Mouse (Mus musculus): ENCODE results near the gene Zbtb38. TPM values are rescaled to one million over a fixed set of nuclear protein-coding genes. Genes with fewer than 3 reads are reported as not detected.

Zbtb38 gene
- 57.1 and 58.1 TPM in 2 replicates for polyA plus RNA-seq (2015; fragmentation: Nextera tagmentation; extraction: Ambion mirVana)

GRCm38 (mm10) chr9:96752603-96753114 is at the start of gene Zbtb38:
TSS of gene Zbtb38 (minus strand) at chr9:96752831.
- 44% methylated on average over 14 of the region's 15 CpGs for WGBS
- no peaks in the 10 kb centered on the region for H3K27me3 ChIP-seq (ENCODE audit: control insufficient read depth, insufficient read depth, low read depth, low read length)

DNA sequence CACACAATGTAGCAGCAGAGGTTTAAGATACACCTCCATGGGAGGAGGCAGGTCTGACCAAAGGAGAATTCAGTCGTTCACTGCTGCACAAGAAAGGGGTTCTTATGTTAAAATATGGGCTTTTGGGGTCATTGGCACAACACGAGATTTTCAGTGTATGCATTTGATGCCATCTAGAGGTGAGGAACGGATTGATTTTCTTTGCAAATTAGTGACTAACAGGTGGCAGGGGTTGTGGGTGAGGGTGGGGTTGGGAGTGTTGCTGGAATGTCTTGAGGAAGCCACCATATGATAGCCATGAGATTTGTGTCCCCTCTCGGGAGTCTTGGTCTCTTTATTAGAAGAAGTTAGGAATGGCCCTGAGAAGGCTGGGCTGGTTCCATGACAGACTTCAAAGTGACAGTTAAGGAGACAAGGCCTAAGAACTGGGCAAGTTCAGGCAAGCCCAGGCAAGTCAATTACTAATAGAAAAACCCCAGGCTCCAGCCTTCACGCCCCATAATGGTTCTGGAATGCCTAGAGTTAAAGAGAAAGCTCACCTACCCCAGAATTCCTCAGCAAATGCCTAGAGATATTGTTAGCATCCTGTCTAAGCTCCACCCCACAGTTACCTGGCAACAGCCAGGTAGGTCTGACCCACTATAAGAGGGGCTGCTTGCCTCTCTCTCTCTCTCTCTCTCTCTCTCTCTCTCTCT is 47.6 kb upstream of the Zbtb38 start:
- no peak for ATAC-seq
- H3K27ac ChIP-seq (ENCODE audit: low read length) = no peak overlapping the region
- no peak overlapping the region for H3K9ac ChIP-seq (ENCODE audit: low read depth, low read length)
- peaks cover 4% of the 10 kb centered on the region for H3K4me1 ChIP-seq (ENCODE audit: control insufficient read depth, insufficient read depth, low read length)
- no peak overlapping the region for H3K4me2 ChIP-seq (ENCODE audit: low read length)
- no peak overlapping the region for H3K4me3 ChIP-seq (ENCODE audit: low read depth, low read length)
- no peaks in the 10 kb centered on the region for H3K27me3 ChIP-seq (ENCODE audit: control insufficient read depth, insufficient read depth, low read depth, low read length)
- no peaks in the 10 kb centered on the region for H3K9me3 ChIP-seq (replicated peaks; ENCODE audit: control insufficient read depth, low read length, poor library complexity, severe bottlenecking)
- WGBS = 36% methylated on average over 5 of the region's 5 CpGs
- no peaks in the 10 kb centered on the region for H3K36me3 ChIP-seq (ENCODE audit: control insufficient read depth, insufficient read depth, low read length)

More at GRCm38 (mm10) chr9:96752603-96753114, at the start of gene Zbtb38:
- ATAC-seq = peak; percentile 58; the same call in 1 of the 2 replicates
- Histone ChIP-seq H3K9ac (ENCODE audit: low read depth, low read length) (no peak within 1 kb of the TSS), H3K27ac (ENCODE audit: low read length) (no peak within 1 kb of the TSS), H3K4me1 (ENCODE audit: control insufficient read depth, insufficient read depth, low read length) (no peaks in the 10 kb centered on the region), H3K36me3 (ENCODE audit: control insufficient read depth, insufficient read depth, low read length) (no peaks in the 10 kb centered on the region), H3K4me2 (ENCODE audit: low read length) (no peak within 1 kb of the TSS), H3K9me3 (replicated peaks; ENCODE audit: control insufficient read depth, low read length, poor library complexity, severe bottlenecking) (no peaks in the 10 kb centered on the region), H3K4me3 (ENCODE audit: low read depth, low read length) (no peak within 1 kb of the TSS)

- peaks cover 4% of the 10 kb centered on the region for H3K4me1 ChIP-seq (ENCODE audit: control insufficient read depth, insufficient read depth, low read length)
- no peak overlapping the region for H3K4me2 ChIP-seq (ENCODE audit: low read length)
- no peaks in the 10 kb centered on the region for H3K36me3 ChIP-seq (ENCODE audit: control insufficient read depth, insufficient read depth, low read length)
- H3K27ac ChIP-seq (ENCODE audit: low read length) = no peak overlapping the region
- no peak for ATAC-seq
- H3K9me3 ChIP-seq (replicated peaks; ENCODE audit: control insufficient read depth, low read length, poor library complexity, severe bottlenecking) = no peaks in the 10 kb centered on the region
- no peak overlapping the region for H3K4me3 ChIP-seq (ENCODE audit: low read depth, low read length)
- H3K27me3 ChIP-seq (ENCODE audit: control insufficient read depth, insufficient read depth, low read depth, low read length) = no peaks in the 10 kb centered on the region
- 97% methylated on average over 3 of the region's 3 CpGs for WGBS
- H3K9ac ChIP-seq (ENCODE audit: low read depth, low read length) = no peak overlapping the region
Observed at GRCm38 (mm10) chr9:96797311-96797710, 44.7 kb upstream of the Zbtb38 start.

GRCm38 (mm10) chr9:96795399-96795928 is 42.8 kb upstream of the Zbtb38 start:
- peak; percentile 86 for ATAC-seq
- WGBS = 9% methylated on average over 10 of the region's 10 CpGs
- Histone ChIP-seq H3K4me3 (ENCODE audit: low read depth, low read length) (peak overlapping the region; percentile 45), H3K27ac (ENCODE audit: low read length) (peak overlapping the region; percentile 75), H3K9ac (ENCODE audit: low read depth, low read length) (peak overlapping the region; percentile 69), H3K4me2 (ENCODE audit: low read length) (peak overlapping the region; percentile 71), H3K4me1 (ENCODE audit: control insufficient read depth, insufficient read depth, low read length) (peaks cover 4% of the 10 kb centered on the region), H3K9me3 (replicated peaks; ENCODE audit: control insufficient read depth, low read length, poor library complexity, severe bottlenecking) (no peaks in the 10 kb centered on the region), H3K36me3 (ENCODE audit: control insufficient read depth, insufficient read depth, low read length) (no peaks in the 10 kb centered on the region), H3K27me3 (ENCODE audit: control insufficient read depth, insufficient read depth, low read depth, low read length) (no peaks in the 10 kb centered on the region)

DNA sequence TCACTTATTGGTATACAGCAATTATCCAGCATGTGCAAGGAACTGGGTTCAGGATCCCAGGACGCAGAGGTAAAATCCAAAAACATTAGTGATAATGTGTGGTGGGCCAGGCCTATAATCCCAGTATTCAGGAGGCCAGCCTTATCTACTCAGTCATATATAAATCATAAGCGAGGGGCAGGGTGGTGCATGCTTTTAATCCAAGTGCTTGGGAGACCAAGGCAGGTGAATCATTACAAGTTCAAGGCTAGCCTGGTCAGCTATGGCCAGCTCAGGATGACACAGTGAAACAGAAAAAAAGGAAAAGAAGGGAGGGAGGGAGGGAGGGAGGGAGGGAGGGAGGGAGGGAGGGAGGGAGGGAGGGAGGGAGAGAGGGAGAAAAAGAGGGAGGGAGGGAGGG is 42.0 kb upstream of the Zbtb38 start:
- Histone ChIP-seq H3K9ac (ENCODE audit: low read depth, low read length) (no peak overlapping the region), H3K36me3 (ENCODE audit: control insufficient read depth, insufficient read depth, low read length) (no peaks in the 10 kb centered on the region), H3K27ac (ENCODE audit: low read length) (no peak overlapping the region), H3K4me2 (ENCODE audit: low read length) (no peak overlapping the region), H3K4me1 (ENCODE audit: control insufficient read depth, insufficient read depth, low read length) (peaks cover 4% of the 10 kb centered on the region), H3K4me3 (ENCODE audit: low read depth, low read length) (no peak overlapping the region), H3K27me3 (ENCODE audit: control insufficient read depth, insufficient read depth, low read depth, low read length) (no peaks in the 10 kb centered on the region), H3K9me3 (replicated peaks; ENCODE audit: control insufficient read depth, low read length, poor library complexity, severe bottlenecking) (no peaks in the 10 kb centered on the region)
- no peak for ATAC-seq
- WGBS = 95% methylated on average over 2 of the region's 2 CpGs

DNA sequence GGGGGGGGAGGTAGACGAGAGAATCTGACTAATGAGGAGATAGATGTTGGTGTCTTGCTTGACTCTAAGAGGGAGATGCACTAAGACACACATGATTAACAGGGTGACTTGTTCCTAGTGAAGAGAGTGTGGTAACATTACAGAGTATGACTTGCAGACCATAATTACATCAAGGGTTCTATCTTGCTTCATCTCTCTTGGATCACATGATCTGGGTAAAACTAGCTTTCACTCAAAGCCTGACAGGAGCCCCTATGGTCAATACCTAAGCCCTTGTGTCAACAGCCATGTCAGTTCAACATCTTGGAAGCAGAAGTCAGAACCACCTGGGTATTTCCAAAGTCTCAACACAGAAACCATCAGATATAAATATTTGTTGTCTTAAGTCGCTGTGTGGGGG is 39.9 kb upstream of the Zbtb38 start:
- ATAC-seq = no peak
- H3K27me3 ChIP-seq (ENCODE audit: control insufficient read depth, insufficient read depth, low read depth, low read length) = no peaks in the 10 kb centered on the region
- H3K9ac ChIP-seq (ENCODE audit: low read depth, low read length) = no peak overlapping the region
- H3K4me2 ChIP-seq (ENCODE audit: low read length) = no peak overlapping the region
- H3K9me3 ChIP-seq (replicated peaks; ENCODE audit: control insufficient read depth, low read length, poor library complexity, severe bottlenecking) = no peaks in the 10 kb centered on the region
- H3K4me1 ChIP-seq (ENCODE audit: control insufficient read depth, insufficient read depth, low read length) = peaks cover 4% of the 10 kb centered on the region
- 82% methylated on average over 2 of the region's 2 CpGs for WGBS
- H3K36me3 ChIP-seq (ENCODE audit: control insufficient read depth, insufficient read depth, low read length) = no peaks in the 10 kb centered on the region
- H3K4me3 ChIP-seq (ENCODE audit: low read depth, low read length) = no peak overlapping the region
- H3K27ac ChIP-seq (ENCODE audit: low read length) = no peak overlapping the region

DNA sequence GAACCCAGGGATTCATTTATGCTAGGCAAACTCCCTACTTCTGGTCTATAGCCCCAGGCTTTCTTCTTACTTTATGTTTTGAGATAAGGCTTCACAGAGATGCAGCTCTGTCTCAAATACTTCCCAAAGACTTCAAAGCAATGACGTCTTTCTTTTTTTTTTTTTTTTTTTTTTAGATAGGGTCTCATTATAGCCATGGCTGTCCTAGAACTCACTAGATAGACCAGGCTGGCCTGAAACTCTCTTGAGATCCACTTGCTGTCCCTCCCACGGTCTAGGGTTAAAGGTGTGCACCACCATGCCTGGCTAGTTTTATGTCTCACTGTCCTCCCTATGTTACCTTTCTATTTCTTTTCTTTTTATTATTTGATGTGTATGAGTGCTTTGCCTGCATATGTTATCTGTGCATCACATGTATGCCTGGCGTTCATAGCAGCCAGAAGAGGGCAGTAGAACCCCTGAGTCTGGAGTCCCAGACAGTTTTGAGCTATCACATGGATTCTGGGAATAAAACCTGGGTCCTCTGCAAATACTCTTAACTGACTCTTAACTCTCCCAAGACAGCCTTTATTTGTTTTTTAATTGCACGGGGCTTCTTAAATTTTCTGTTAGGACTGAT is 37.9 kb upstream of the Zbtb38 start:
- Histone ChIP-seq H3K4me3 (ENCODE audit: low read depth, low read length) (no peak overlapping the region), H3K27ac (ENCODE audit: low read length) (no peak overlapping the region), H3K36me3 (ENCODE audit: control insufficient read depth, insufficient read depth, low read length) (no peaks in the 10 kb centered on the region), H3K27me3 (ENCODE audit: control insufficient read depth, insufficient read depth, low read depth, low read length) (no peaks in the 10 kb centered on the region), H3K9me3 (replicated peaks; ENCODE audit: control insufficient read depth, low read length, poor library complexity, severe bottlenecking) (no peaks in the 10 kb centered on the region), H3K9ac (ENCODE audit: low read depth, low read length) (no peak overlapping the region), H3K4me2 (ENCODE audit: low read length) (no peak overlapping the region), H3K4me1 (ENCODE audit: control insufficient read depth, insufficient read depth, low read length) (peaks cover under 1% of the 10 kb centered on the region; the same call in 1 of the 2 replicates)
- WGBS = 45% methylated on average over 4 of the region's 4 CpGs
- no peak for ATAC-seq

DNA sequence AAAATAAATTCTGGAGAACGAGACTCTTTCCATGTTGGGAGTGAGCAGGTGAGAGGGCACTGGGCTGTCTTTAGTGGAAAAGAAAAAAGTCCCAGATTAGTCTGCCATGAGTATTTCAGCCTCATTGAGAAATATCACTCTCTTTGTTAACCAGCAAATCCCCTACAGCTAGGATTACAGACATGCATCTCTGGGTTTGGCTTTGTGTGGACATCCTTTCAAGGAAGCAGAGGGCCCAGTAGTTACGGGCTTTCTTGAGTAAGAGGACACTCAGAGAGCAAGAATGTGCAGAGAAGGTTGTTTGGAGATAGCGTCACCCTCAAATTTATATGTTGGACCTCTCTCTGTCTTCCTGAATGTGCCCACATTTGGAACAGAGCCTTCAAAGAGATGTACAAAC is 37.3 kb upstream of the Zbtb38 start:
- H3K27ac ChIP-seq (ENCODE audit: low read length) = no peak overlapping the region
- WGBS = 62% methylated on average over 3 of the region's 3 CpGs
- no peaks in the 10 kb centered on the region for H3K9me3 ChIP-seq (replicated peaks; ENCODE audit: control insufficient read depth, low read length, poor library complexity, severe bottlenecking)
- H3K27me3 ChIP-seq (ENCODE audit: control insufficient read depth, insufficient read depth, low read depth, low read length) = no peaks in the 10 kb centered on the region
- no peak overlapping the region for H3K9ac ChIP-seq (ENCODE audit: low read depth, low read length)
- no peak overlapping the region for H3K4me3 ChIP-seq (ENCODE audit: low read depth, low read length)
- no peak for ATAC-seq
- no peaks in the 10 kb centered on the region for H3K4me1 ChIP-seq (ENCODE audit: control insufficient read depth, insufficient read depth, low read length)
- no peak overlapping the region for H3K4me2 ChIP-seq (ENCODE audit: low read length)
- no peaks in the 10 kb centered on the region for H3K36me3 ChIP-seq (ENCODE audit: control insufficient read depth, insufficient read depth, low read length)

DNA sequence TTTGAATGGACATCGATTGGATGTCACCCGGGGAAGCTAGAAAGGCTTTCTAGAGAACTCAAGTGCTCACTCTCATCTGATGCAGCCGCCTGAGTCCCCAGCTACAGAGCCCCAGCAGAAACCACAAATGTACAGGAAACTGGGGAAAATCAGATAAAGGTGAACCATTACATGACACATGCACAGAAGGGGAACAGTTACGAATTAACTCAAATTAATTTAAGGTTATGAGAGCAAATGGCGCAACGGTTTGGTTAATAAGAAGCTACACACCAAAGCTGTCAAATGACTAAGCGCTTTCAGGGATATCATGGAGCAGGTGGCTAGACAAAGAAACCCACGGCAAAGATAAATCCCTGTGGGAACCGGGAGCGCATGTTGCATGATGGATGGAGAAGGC is 35.2 kb upstream of the Zbtb38 start:
- Histone ChIP-seq H3K9me3 (replicated peaks; ENCODE audit: control insufficient read depth, low read length, poor library complexity, severe bottlenecking) (no peaks in the 10 kb centered on the region), H3K4me1 (ENCODE audit: control insufficient read depth, insufficient read depth, low read length) (no peaks in the 10 kb centered on the region), H3K4me3 (ENCODE audit: low read depth, low read length) (no peak overlapping the region), H3K9ac (ENCODE audit: low read depth, low read length) (no peak overlapping the region), H3K36me3 (ENCODE audit: control insufficient read depth, insufficient read depth, low read length) (no peaks in the 10 kb centered on the region), H3K4me2 (ENCODE audit: low read length) (no peak overlapping the region), H3K27me3 (ENCODE audit: control insufficient read depth, insufficient read depth, low read depth, low read length) (no peaks in the 10 kb centered on the region), H3K27ac (ENCODE audit: low read length) (no peak overlapping the region)
- no peak for ATAC-seq
- 76% methylated on average over 10 of the region's 10 CpGs for WGBS

Data from midbrain, embryonic 16.5 days (tissue).